Mouse (Mus musculus): ENCODE results near the gene Hic1.

The Hic1 gene

GRCm38 (mm10) chr11:75118141-75118540 is 51.2 kb downstream of the Hic1 start:
- no peak for DNase-seq (ENCODE audit: low spot score in 2 of 2)

GRCm38 (mm10) chr11:75116379-75116778 is 52.9 kb downstream of the Hic1 start:
- no peak for DNase-seq (ENCODE audit: low spot score in 2 of 2)

All from urinary bladder, postnatal 36 days (tissue).